Mouse (Mus musculus): ENCODE measurements at regions not wholly inside any gene's neighbourhood (a gene's known extent, or its start where the extent isn't known, plus 50 kb on each side); places are given as distances from the start of the nearest gene placed in this dataset.

GRCm38 (mm10) chr3:103514061-103514460 is 61.0 kb upstream of the Syt6 start:
- DNase-seq (ENCODE audit: low spot score) = no peak

DNA sequence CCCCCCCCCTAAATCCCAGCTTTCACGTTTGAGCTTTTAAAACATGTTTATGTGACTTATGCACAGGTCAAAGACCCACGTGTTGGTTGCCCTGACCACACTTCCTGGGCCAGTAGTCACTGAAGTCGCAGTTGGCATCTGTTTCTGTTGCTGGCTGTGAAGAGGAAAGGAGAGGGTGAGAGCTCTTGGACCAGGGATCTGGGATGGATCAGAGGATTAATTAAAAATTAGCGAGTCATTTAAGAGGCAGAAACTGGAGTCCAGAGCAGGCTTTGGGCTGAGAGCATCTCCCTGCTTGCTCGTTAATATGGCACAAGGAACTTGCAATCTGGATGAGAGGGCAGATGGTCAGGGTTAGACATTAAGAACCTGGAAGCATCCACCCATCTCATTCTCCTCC is 59.1 kb upstream of the Syt6 start:
- no peak for DNase-seq (ENCODE audit: low spot score)

- DNase-seq (ENCODE audit: low spot score) = no peak
These were observed 57.4 kb upstream of the Syt6 start for GRCm38 (mm10) chr3:103517376-103518304.

- no peak for DNase-seq (ENCODE audit: low spot score)
These were observed 56.4 kb upstream of the Syt6 start for GRCm38 (mm10) chr3:103518624-103519023.
